Mouse (Mus musculus) layer of hippocampus, adult 9-10 months (tissue): ENCODE data around the gene Zfp423.

Experiments
- DNase-seq: peaks from one replicate; pipeline ENCODE4 v3.0.0; 2022; ENCODE audit warnings: low spot score

Gene Zfp423

GRCm38 (mm10) chr8:87744556-87744955 lies 214.8 kb downstream of the Zfp423 start:
- DNase-seq, result no peak

GRCm38 (mm10) chr8:87742016-87742415 lies 217.4 kb downstream of the Zfp423 start:
- no peak for DNase-seq

- no peak for DNase-seq
These were observed 218.4 kb downstream of the Zfp423 start for GRCm38 (mm10) chr8:87740946-87741530.

GRCm38 (mm10) chr8:87737900-87738299 lies 221.5 kb downstream of the Zfp423 start:
- no peak for DNase-seq

GRCm38 (mm10) chr8:87734902-87735301 lies 224.5 kb downstream of the Zfp423 start:
- no peak for DNase-seq

- no peak for DNase-seq
These were observed 224.9 kb downstream of the Zfp423 start for GRCm38 (mm10) chr8:87734496-87734895.

- DNase-seq, result peak; percentile 37
These were observed 228.3 kb downstream of the Zfp423 start for GRCm38 (mm10) chr8:87731062-87731461.

GRCm38 (mm10) chr8:87723015-87723414 lies 236.4 kb downstream of the Zfp423 start:
- DNase-seq, result no peak

GRCm38 (mm10) chr8:87719137-87719815 lies 240.1 kb downstream of the Zfp423 start:
- no peak for DNase-seq

- DNase-seq, result no peak
These were observed 241.9 kb downstream of the Zfp423 start for GRCm38 (mm10) chr8:87717445-87717844.

- DNase-seq, result no peak
These were observed 242.6 kb downstream of the Zfp423 start for GRCm38 (mm10) chr8:87716726-87717248.

- DNase-seq, result peak; percentile 68
These were observed 243.4 kb downstream of the Zfp423 start for GRCm38 (mm10) chr8:87715731-87716682.

- DNase-seq, result no peak
These were observed 245.4 kb downstream of the Zfp423 start for GRCm38 (mm10) chr8:87713946-87714345.

- no peak for DNase-seq
These were observed 247.4 kb downstream of the Zfp423 start for GRCm38 (mm10) chr8:87711955-87712354.

GRCm38 (mm10) chr8:87708127-87708637 lies 251.2 kb downstream of the Zfp423 start:
- no peak for DNase-seq

- no peak for DNase-seq
These were observed 252.2 kb downstream of the Zfp423 start for GRCm38 (mm10) chr8:87707176-87707575.

- DNase-seq, result no peak
These were observed 254.6 kb downstream of the Zfp423 start for GRCm38 (mm10) chr8:87704756-87705155.

GRCm38 (mm10) chr8:87702790-87703311 lies 256.5 kb downstream of the Zfp423 start:
- no peak for DNase-seq

- DNase-seq, result no peak
These were observed 257.3 kb downstream of the Zfp423 start for GRCm38 (mm10) chr8:87702051-87702521.

- DNase-seq, result no peak
These were observed 257.8 kb downstream of the Zfp423 start for GRCm38 (mm10) chr8:87701583-87701982.

GRCm38 (mm10) chr8:87700321-87700720 lies 259.1 kb downstream of the Zfp423 start:
- no peak for DNase-seq

- no peak for DNase-seq
These were observed 262.3 kb downstream of the Zfp423 start for GRCm38 (mm10) chr8:87697127-87697526.
